Mouse (Mus musculus) stomach, postnatal 0 days (tissue): ENCODE results near the gene Ppp5c. TPM values are rescaled to one million over a fixed set of nuclear protein-coding genes. Genes with fewer than 3 reads are reported as not detected.
A peak's percentile ranks its signal among the peaks of the same experiment; 100 is the strongest.

ENCODE experiments used
- ATAC-seq: fragments of 200-750 bp; cut with Nextera tagmentation; 2 replicates; pipeline ENCODE4 v1.8.0; 2017; ENCODE audit not compliant: low FRiP score, low TSS enrichment
- DNase-seq: peaks from one replicate; pipeline ENCODE4 v3.0.0-alpha.2; 2016; ENCODE audit warnings: low spot score
- H3K27ac ChIP-seq: fragments of 300-500 bp; sonication (generic); replicated peaks from 2 replicates; pipeline ENCODE4 v1.5.1; 2014; ENCODE audit warnings: mild to moderate bottlenecking, control low read depth
- H3K27me3 ChIP-seq: fragments of 300-500 bp; sonication (generic); 2 replicates; pipeline ENCODE4 v1.6.1; 2014; ENCODE audit warnings: low read length; ENCODE audit not compliant: control insufficient read depth, insufficient read depth
- H3K36me3 ChIP-seq: fragments of 300-500 bp; sonication (generic); 2 replicates; pipeline ENCODE4 v1.6.1; 2014; ENCODE audit warnings: low read length, mixed read lengths; ENCODE audit not compliant: control insufficient read depth, insufficient read depth
- H3K4me1 ChIP-seq: fragments of 300-500 bp; sonication (generic); replicated peaks from 2 replicates; pipeline ENCODE4 v1.6.1; 2014; ENCODE audit warnings: antibody characterized with exemption; ENCODE audit not compliant: control insufficient read depth, insufficient read depth
- H3K4me2 ChIP-seq: fragments of 300-500 bp; sonication (generic); replicated peaks from 2 replicates; pipeline ENCODE4 v1.6.1; 2014; ENCODE audit warnings: low read depth, mild to moderate bottlenecking, control low read depth, moderate library complexity
- H3K4me3 ChIP-seq: fragments of 300-500 bp; sonication (generic); 2 replicates; pipeline ENCODE4 v1.5.1; 2014; ENCODE audit warnings: low read depth, low read length, control low read depth
- H3K9ac ChIP-seq: fragments of 300-500 bp; sonication (generic); 2 replicates; pipeline ENCODE4 v1.6.1; 2014; ENCODE audit warnings: mild to moderate bottlenecking, low read length, control low read depth, mixed read lengths
- H3K9me3 ChIP-seq: fragments of 300-500 bp; sonication (generic); 2 replicates; pipeline ENCODE4 v1.6.1; 2016; ENCODE audit warnings: low read length; ENCODE audit not compliant: control insufficient read depth
- CTCF ChIP-seq: IDR thresholded peaks from 2 replicates; pipeline ENCODE4 v1.5.1; 2016; ENCODE audit warnings: antibody characterized with exemption, low read depth, mild to moderate bottlenecking, moderate library complexity
- EP300 ChIP-seq: optimal IDR thresholded peaks from 2 replicates; pipeline ENCODE3; 2016; ENCODE audit warnings: antibody characterized with exemption
- WGBS: fragments of 180-500 bp; shearing (Covaris S2); extraction: QIAGEN DNeasy Blood & Tissue Kit; methylation state at CpG from one replicate; pipeline ENCODE4 v1.1.7; 2014; 5-methylcytosine and 5-hydroxymethylcytosine counted together
- polyA plus RNA-seq: library from polyadenylated mRNA; unstranded; fragments of >200 nt; fragmentation: Nextera tagmentation; extraction: Ambion mirVana; gene quantifications from 2 replicates; pipeline ENCODE4 v1.2.1, GENCODE M21; 2015

The Ppp5c gene
- polyA plus RNA-seq, 1 experiment from 2014 or later, result 51.6 TPM

GRCm38 (mm10) chr7:17028923-17029322, 1.2 kb upstream of the Ppp5c start:
- H3K27me3 ChIP-seq, result no peaks in the 10 kb centered on the region
- no peak overlapping the region for H3K4me2 ChIP-seq
- no peaks in the 10 kb centered on the region for H3K9me3 ChIP-seq
- peak overlapping the region; percentile 13; the same call in 1 of the 2 replicates for H3K27ac ChIP-seq
- H3K9ac ChIP-seq, result no peak overlapping the region
- TF ChIP-seq CTCF (no peak), EP300 (no peak)
- WGBS, result 84% methylated on average over 7 of the region's 7 CpGs
- no peak for DNase-seq
- no peak overlapping the region for H3K4me3 ChIP-seq
- peaks cover 12% of the 10 kb centered on the region for H3K36me3 ChIP-seq
- peaks cover 7% of the 10 kb centered on the region for H3K4me1 ChIP-seq
- no peak for ATAC-seq

- Histone ChIP-seq H3K9ac (peak overlapping the region; percentile 87), H3K36me3 (peaks cover 9% of the 10 kb centered on the region), H3K27me3 (no peaks in the 10 kb centered on the region), H3K4me1 (peaks cover 7% of the 10 kb centered on the region), H3K9me3 (no peaks in the 10 kb centered on the region), H3K27ac (peak overlapping the region; percentile 90), H3K4me3 (peak overlapping the region; percentile 80), H3K4me2 (peak overlapping the region; percentile 74)
- TF ChIP-seq CTCF, result peak; percentile 78
- TF ChIP-seq EP300, result no peak
- DNase-seq (peak; percentile 79), ATAC-seq (peak; percentile 52)
- WGBS, result 5% methylated on average over 24 of the region's 24 CpGs
Observed at GRCm38 (mm10) chr7:17026710-17027587, 775 bp downstream of the Ppp5c start.

- 65% methylated on average over 9 of the region's 9 CpGs for WGBS
- ATAC-seq (no peak), DNase-seq (no peak)
- TF ChIP-seq CTCF (no peak), EP300 (no peak)
- Histone ChIP-seq H3K9ac (no peak overlapping the region; the same call in 1 of the 2 replicates), H3K4me3 (peak overlapping the region; percentile 80; the same call in 1 of the 2 replicates), H3K9me3 (no peaks in the 10 kb centered on the region), H3K36me3 (peaks cover 12% of the 10 kb centered on the region), H3K4me1 (peaks cover 7% of the 10 kb centered on the region), H3K27ac (peak overlapping the region; percentile 88), H3K27me3 (no peaks in the 10 kb centered on the region), H3K4me2 (peak overlapping the region; percentile 74)
Observed at GRCm38 (mm10) chr7:17025896-17026622, 1.7 kb downstream of the Ppp5c start.

GRCm38 (mm10) chr7:17025505-17025894, 2.2 kb downstream of the Ppp5c start:
- Histone ChIP-seq H3K9ac (peak overlapping the region; percentile 27; the same call in 1 of the 2 replicates), H3K9me3 (no peaks in the 10 kb centered on the region), H3K27ac (peak overlapping the region; percentile 88), H3K27me3 (no peaks in the 10 kb centered on the region), H3K36me3 (peaks cover 12% of the 10 kb centered on the region), H3K4me3 (no peak overlapping the region), H3K4me1 (peaks cover 7% of the 10 kb centered on the region), H3K4me2 (peak overlapping the region; percentile 74)
- ATAC-seq (no peak), DNase-seq (peak; percentile 42)
- WGBS, result 38% methylated on average over 4 of the region's 4 CpGs
- TF ChIP-seq EP300 (no peak), CTCF (no peak)

- no peaks in the 10 kb centered on the region for H3K27me3 ChIP-seq
- TF ChIP-seq CTCF (no peak), EP300 (no peak)
- H3K36me3 ChIP-seq, result peaks cover 15% of the 10 kb centered on the region
- H3K4me2 ChIP-seq, result peak overlapping the region; percentile 74
- H3K4me3 ChIP-seq, result no peak overlapping the region
- no peak overlapping the region for H3K9ac ChIP-seq
- no peaks in the 10 kb centered on the region for H3K9me3 ChIP-seq
- DNase-seq, result peak; percentile 52
- peak overlapping the region; percentile 88 for H3K27ac ChIP-seq
- WGBS, result 46% methylated on average over 10 of the region's 10 CpGs
- ATAC-seq, result no peak
- peaks cover 7% of the 10 kb centered on the region for H3K4me1 ChIP-seq
Observed at GRCm38 (mm10) chr7:17024814-17025504, 2.8 kb downstream of the Ppp5c start.
